ENCODE assay signal across 8 mouse cellular contexts in the genomic region with DNA sequence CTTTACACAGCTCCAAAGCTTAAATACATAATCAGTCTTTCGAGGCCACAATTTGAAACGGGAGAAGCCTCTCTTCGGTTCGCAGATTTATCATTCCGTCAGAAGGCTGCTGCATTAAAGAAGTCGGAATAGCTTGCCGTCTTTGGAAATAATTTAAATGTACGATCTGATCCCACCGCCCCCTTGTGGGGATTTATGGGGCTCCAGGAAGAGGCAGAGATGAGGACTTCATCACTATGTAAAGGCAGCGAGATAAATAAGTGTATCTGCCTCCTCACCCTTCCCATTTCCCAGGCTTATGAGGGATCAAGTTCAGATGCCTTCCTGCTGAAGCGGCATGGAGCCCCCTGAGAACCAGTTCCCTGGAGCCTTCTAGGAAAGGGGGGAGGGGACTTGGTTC.
A peak's percentile ranks its signal among the peaks of the same experiment; 100 is the strongest.
DNase-seq lines count a peak whose midpoint lies in the region; ATAC-seq and TF ChIP-seq lines count a peak whose summit lies in the region.

No protein-coding gene starts in this region.

- H3K9ac ChIP-seq in heart, postnatal 0 days (replicated peaks; ENCODE audit: low read depth, low read length): no peak overlapping the region
- H3K9ac ChIP-seq in heart, embryonic 12.5 days: no peak overlapping the region
- H3K9ac ChIP-seq in hindbrain, embryonic 13.5 days: 0 out of 2 replicates have a peak overlapping the region, but pooled peaks have one; percentile 5
- no peak overlapping the region for H3K9ac ChIP-seq in midbrain, postnatal 0 days (replicated peaks; ENCODE audit: low read length, poor library complexity, severe bottlenecking)

- no peak for TF ChIP-seq EP300 in heart, postnatal 0 days (IDR thresholded peaks at IDR 0.05; ENCODE audit: low read depth)

- H3K4me1 ChIP-seq in heart, postnatal 0 days (ENCODE audit: control insufficient read depth, insufficient read depth): no peaks in the 10 kb centered on the region
- H3K4me1 ChIP-seq in heart, embryonic 12.5 days (replicated peaks): peaks cover 4% of the 10 kb centered on the region; the same call in 1 of the 2 replicates
- peaks cover 20% of the 10 kb centered on the region for H3K4me1 ChIP-seq in hindbrain, embryonic 13.5 days (replicated peaks)
- 0 out of 2 replicates have a peak, but pooled peaks cover 2% of the 10 kb centered on the region for H3K4me1 ChIP-seq in midbrain, postnatal 0 days (ENCODE audit: insufficient read depth, low read length)

- H3K4me2 ChIP-seq in heart, postnatal 0 days (ENCODE audit: low read depth, low read length): no peak overlapping the region
- H3K4me2 ChIP-seq in heart, embryonic 12.5 days: no peak overlapping the region
- peak overlapping the region; percentile 41 for H3K4me2 ChIP-seq in hindbrain, embryonic 13.5 days
- peak overlapping the region; percentile 36 for H3K4me2 ChIP-seq in midbrain, postnatal 0 days (ENCODE audit: low read depth, low read length, poor library complexity, severe bottlenecking)

- no peak for DNase-seq in heart, postnatal 0 days (ENCODE audit: low spot score)
- peak; percentile 11 for DNase-seq in urinary bladder, postnatal 14 days (ENCODE audit: low spot score)
- no peak for DNase-seq in urinary bladder, adult 2 months (ENCODE audit: low spot score)
- DNase-seq in midbrain, postnatal 0 days (ENCODE audit: low spot score): peak; percentile 77

- TF ChIP-seq CTCF in heart, postnatal 0 days (IDR thresholded peaks at IDR 0.05; ENCODE audit: low read depth): peak; percentile 20
- TF ChIP-seq CTCF in midbrain, postnatal 0 days (IDR thresholded peaks at IDR 0.05): peak; percentile 79

- no peak overlapping the region for H3K4me3 ChIP-seq in heart, postnatal 0 days (ENCODE audit: low read depth, low read length)
- no peak overlapping the region for H3K4me3 ChIP-seq in heart, embryonic 12.5 days
- peak overlapping the region; percentile 9; the same call in 1 of the 2 replicates for H3K4me3 ChIP-seq in hindbrain, embryonic 13.5 days
- peak overlapping the region; percentile 5; the same call in 1 of the 2 replicates for H3K4me3 ChIP-seq in midbrain, postnatal 0 days (ENCODE audit: low read depth, low read length)

- peaks cover 5% of the 10 kb centered on the region; the same call in 1 of the 2 replicates for H3K27me3 ChIP-seq in heart, postnatal 0 days (ENCODE audit: control insufficient read depth, insufficient read depth, low read length)
- peaks cover 22% of the 10 kb centered on the region; the same call in 1 of the 2 replicates for H3K27me3 ChIP-seq in heart, embryonic 12.5 days (replicated peaks)
- peaks cover 23% of the 10 kb centered on the region for H3K27me3 ChIP-seq in hindbrain, embryonic 13.5 days
- no peaks in the 10 kb centered on the region for H3K27me3 ChIP-seq in midbrain, postnatal 0 days (ENCODE audit: insufficient read depth, low read length)

- ATAC-seq in heart, postnatal 0 days (ENCODE audit: insufficient read depth, low read depth): no peak
- ATAC-seq in heart, embryonic 12.5 days (ENCODE audit: insufficient number of reproducible peaks, low FRiP score): no peak
- no peak for ATAC-seq in hindbrain, embryonic 13.5 days (ENCODE audit: low FRiP score)
- 0 out of 2 replicates have a peak, but pooled peaks have one; percentile 44 for ATAC-seq in midbrain, postnatal 0 days (ENCODE audit: low FRiP score)
- ATAC-seq in megakaryocyte-erythroid progenitor cell, adult 5-6 weeks (replicated peaks; ENCODE audit: low FRiP score, low TSS enrichment, poor library complexity, severe bottlenecking): no peak
- ATAC-seq in activated CD4-positive, CD25-positive, alpha-beta regulatory T cell, adult 4 months: no peak

- no peaks in the 10 kb centered on the region for H3K9me3 ChIP-seq in heart, postnatal 0 days (replicated peaks; ENCODE audit: control insufficient read depth, low read length)
- H3K9me3 ChIP-seq in heart, embryonic 12.5 days (replicated peaks): no peaks in the 10 kb centered on the region
- no peaks in the 10 kb centered on the region for H3K9me3 ChIP-seq in hindbrain, embryonic 13.5 days
- H3K9me3 ChIP-seq in midbrain, postnatal 0 days (ENCODE audit: low read length): no peaks in the 10 kb centered on the region

- WGBS in heart, postnatal 0 days: 33% methylated on average over 11 of the region's 11 CpGs
- 32% methylated on average over 11 of the region's 11 CpGs for WGBS in heart, embryonic 12.5 days
- 15% methylated on average over 11 of the region's 11 CpGs for WGBS in hindbrain, embryonic 13.5 days
- 8% methylated on average over 11 of the region's 11 CpGs for WGBS in midbrain, postnatal 0 days

- H3K36me3 ChIP-seq in heart, postnatal 0 days (replicated peaks; ENCODE audit: control insufficient read depth, insufficient read depth, low read length): no peaks in the 10 kb centered on the region
- no peaks in the 10 kb centered on the region for H3K36me3 ChIP-seq in heart, embryonic 12.5 days
- no peaks in the 10 kb centered on the region for H3K36me3 ChIP-seq in hindbrain, embryonic 13.5 days
- H3K36me3 ChIP-seq in midbrain, postnatal 0 days (ENCODE audit: insufficient read depth, low read length): no peaks in the 10 kb centered on the region

- H3K27ac ChIP-seq in heart, postnatal 0 days (ENCODE audit: low read depth): no peak overlapping the region
- no peak overlapping the region for H3K27ac ChIP-seq in heart, embryonic 12.5 days (ENCODE audit: poor library complexity, severe bottlenecking)
- no peak overlapping the region for H3K27ac ChIP-seq in hindbrain, embryonic 13.5 days
- no peak overlapping the region; the same call in 1 of the 2 replicates for H3K27ac ChIP-seq in midbrain, postnatal 0 days (ENCODE audit: low read depth, low read length)

Comparison
In these comparisons a context has a peak if more than half of its experiments do, and no peak if none do; other contexts are left out.
1. DNase-seq: peak in urinary bladder, postnatal 14 days (single experiment) and midbrain, postnatal 0 days (single experiment); none in heart, postnatal 0 days (single experiment) and urinary bladder, adult 2 months (single experiment).
2. H3K4me2 ChIP-seq: peak in hindbrain, embryonic 13.5 days (single experiment) and midbrain, postnatal 0 days (single experiment); none in heart, postnatal 0 days (single experiment) and heart, embryonic 12.5 days (single experiment).
3. H3K4me3 ChIP-seq: peak in hindbrain, embryonic 13.5 days (single experiment) and midbrain, postnatal 0 days (single experiment); none in heart, postnatal 0 days (single experiment) and heart, embryonic 12.5 days (single experiment).